Comparison of ENCODE assay signal across 8 mouse cellular contexts in the genomic region with DNA sequence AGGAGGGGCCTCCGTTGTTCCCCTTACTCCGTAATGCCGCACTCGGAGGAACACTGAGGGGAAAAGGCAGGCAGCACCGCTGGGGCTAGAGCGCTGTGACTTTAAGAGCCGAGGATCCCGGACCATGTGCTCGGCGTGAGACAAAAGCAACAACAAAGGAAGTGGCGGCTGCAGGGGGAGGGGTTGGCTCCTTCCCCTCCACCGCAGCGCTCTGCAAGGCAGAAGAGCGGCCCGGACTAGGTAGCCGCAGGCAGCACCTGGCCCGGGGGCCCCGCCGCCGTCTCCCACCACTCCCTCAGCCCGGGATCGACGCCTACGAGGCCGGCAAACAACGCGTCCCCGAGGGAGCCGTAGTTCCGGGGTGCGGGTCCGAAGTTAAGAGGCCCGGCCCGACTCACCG. TPM values are rescaled to one million over a fixed set of nuclear protein-coding genes. Genes with fewer than 3 reads are reported as not detected.
DNase-seq lines count a peak whose midpoint lies in the region; ATAC-seq lines count a peak whose summit lies in the region.

No protein-coding gene starts in this region.

- H3K9me3 ChIP-seq in embryonic facial prominence, embryonic 14.5 days (ENCODE audit: control insufficient read depth, low read length), result no peaks in the 10 kb centered on the region
- no peaks in the 10 kb centered on the region for H3K9me3 ChIP-seq in heart, embryonic 10.5 days
- no peaks in the 10 kb centered on the region for H3K9me3 ChIP-seq in kidney, embryonic 14.5 days (ENCODE audit: control insufficient read depth, low read length)
- no peaks in the 10 kb centered on the region for H3K9me3 ChIP-seq in liver, embryonic 11.5 days (ENCODE audit: control insufficient read depth, low read length)

- peak overlapping the region; percentile 91 for H3K9ac ChIP-seq in embryonic facial prominence, embryonic 14.5 days (ENCODE audit: low read depth, low read length)
- peak overlapping the region; percentile 95 for H3K9ac ChIP-seq in kidney, embryonic 14.5 days (ENCODE audit: low read depth, low read length)
- peak overlapping the region; percentile 94 for H3K9ac ChIP-seq in liver, embryonic 11.5 days (ENCODE audit: low read depth, low read length)

- peak overlapping the region; percentile 76 for H3K4me2 ChIP-seq in embryonic facial prominence, embryonic 14.5 days (ENCODE audit: low read depth, low read length)
- peak overlapping the region; percentile 81 for H3K4me2 ChIP-seq in kidney, embryonic 14.5 days (replicated peaks; ENCODE audit: low read depth, low read length)
- H3K4me2 ChIP-seq in liver, embryonic 11.5 days, result peak overlapping the region; percentile 98

- peak; percentile 72 for ATAC-seq in embryonic facial prominence, embryonic 14.5 days (ENCODE audit: low read depth)
- ATAC-seq in kidney, embryonic 14.5 days (ENCODE audit: low FRiP score, low TSS enrichment), result peak; percentile 63
- ATAC-seq in liver, embryonic 11.5 days (replicated peaks; ENCODE audit: low FRiP score), result peak; percentile 53
- peak; percentile 59 for ATAC-seq in monocyte, adult 5-6 weeks (replicated peaks; ENCODE audit: insufficient number of reproducible peaks, low FRiP score, low TSS enrichment, poor library complexity, severe bottlenecking)

- H3K27me3 ChIP-seq in embryonic facial prominence, embryonic 14.5 days (replicated peaks; ENCODE audit: control insufficient read depth, insufficient read depth, low read length), result no peaks in the 10 kb centered on the region
- no peaks in the 10 kb centered on the region for H3K27me3 ChIP-seq in heart, embryonic 10.5 days (ENCODE audit: insufficient read depth, poor library complexity, severe bottlenecking)
- no peaks in the 10 kb centered on the region for H3K27me3 ChIP-seq in kidney, embryonic 14.5 days (ENCODE audit: control insufficient read depth, insufficient read depth, low read length)
- H3K27me3 ChIP-seq in liver, embryonic 11.5 days (replicated peaks; ENCODE audit: control insufficient read depth, insufficient read depth, low read length), result no peaks in the 10 kb centered on the region

- peak; percentile 71 for DNase-seq in 3134 (ENCODE audit: extremely low read depth, insufficient read length, low spot score)
- DNase-seq in adrenal gland, adult 18-20 months (ENCODE audit: low spot score in 2 of 2), result peak; percentile 67 to 73
- DNase-seq in embryonic facial prominence, embryonic 14.5 days (ENCODE audit: low spot score), result peak; percentile 92
- peak; percentile 92 for DNase-seq in heart, embryonic 10.5 days (ENCODE audit: low spot score)
- DNase-seq in liver, embryonic 11.5 days (ENCODE audit: low spot score), result peak; percentile 81
- peak; percentile 74 to 87 for DNase-seq in spleen, postnatal 4 days (ENCODE audit: low spot score in 2 of 2)

- H3K4me1 ChIP-seq in embryonic facial prominence, embryonic 14.5 days (ENCODE audit: control insufficient read depth, insufficient read depth, low read length), result peaks cover 29% of the 10 kb centered on the region
- peaks cover 48% of the 10 kb centered on the region for H3K4me1 ChIP-seq in heart, embryonic 10.5 days
- peaks cover 36% of the 10 kb centered on the region for H3K4me1 ChIP-seq in kidney, embryonic 14.5 days (ENCODE audit: control insufficient read depth, insufficient read depth, low read length)
- H3K4me1 ChIP-seq in liver, embryonic 11.5 days (replicated peaks; ENCODE audit: control insufficient read depth, insufficient read depth, low read length), result peaks cover 34% of the 10 kb centered on the region

- H3K4me3 ChIP-seq in embryonic facial prominence, embryonic 14.5 days (ENCODE audit: low read depth, low read length), result peak overlapping the region; percentile 97
- peak overlapping the region; percentile 93 for H3K4me3 ChIP-seq in heart, embryonic 10.5 days
- peak overlapping the region; percentile 82 for H3K4me3 ChIP-seq in kidney, embryonic 14.5 days (ENCODE audit: low read length)
- peak overlapping the region; percentile 79 for H3K4me3 ChIP-seq in liver, embryonic 11.5 days (ENCODE audit: low read depth, low read length)

- WGBS in embryonic facial prominence, embryonic 14.5 days, result under 1% methylated on average over 22 of the region's 35 CpGs
- 0% methylated on average over 35 of the region's 35 CpGs for WGBS in heart, embryonic 10.5 days
- WGBS in kidney, embryonic 14.5 days, result under 1% methylated on average over 34 of the region's 35 CpGs
- under 1% methylated on average over 35 of the region's 35 CpGs for WGBS in liver, embryonic 11.5 days

- H3K36me3 ChIP-seq in embryonic facial prominence, embryonic 14.5 days (ENCODE audit: control insufficient read depth, insufficient read depth, low read length), result peaks cover 25% of the 10 kb centered on the region
- peaks cover 29% of the 10 kb centered on the region for H3K36me3 ChIP-seq in heart, embryonic 10.5 days
- H3K36me3 ChIP-seq in kidney, embryonic 14.5 days (ENCODE audit: control insufficient read depth, insufficient read depth, low read length), result peaks cover 28% of the 10 kb centered on the region
- H3K36me3 ChIP-seq in liver, embryonic 11.5 days (ENCODE audit: control insufficient read depth, insufficient read depth, low read length), result peaks cover 22% of the 10 kb centered on the region

- peak overlapping the region; percentile 97 for H3K27ac ChIP-seq in embryonic facial prominence, embryonic 14.5 days (replicated peaks; ENCODE audit: low read depth, low read length)
- H3K27ac ChIP-seq in heart, embryonic 10.5 days, result peak overlapping the region; percentile 98
- H3K27ac ChIP-seq in kidney, embryonic 14.5 days (ENCODE audit: low read depth, low read length), result peak overlapping the region; percentile 94
- H3K27ac ChIP-seq in liver, embryonic 11.5 days (ENCODE audit: low read depth, low read length), result peak overlapping the region; percentile 98

RNA-seq across cellular contexts. Expression of a gene that starts 6.6 kb away (rescaled TPM):
- total RNA-seq in adrenal gland, adult 18-20 months (2021), result 100 to 1,000 TPM in 1 of 2 experiments, 10 to 100 TPM in 1; 98.4 to 123 TPM
- polyA plus RNA-seq in embryonic facial prominence, embryonic 14.5 days (2014; fragmentation: Nextera tagmentation; extraction: Ambion mirVana), result 50.1 and 56.9 TPM in 2 replicates
- polyA plus RNA-seq in heart, embryonic 10.5 days (2016; fragmentation: Nextera tagmentation; extraction: Ambion mirVana), result 68.1 and 96.1 TPM in 2 replicates
- 74.0 and 92.7 TPM in 2 replicates for polyA plus RNA-seq in kidney, embryonic 14.5 days (2014; fragmentation: Nextera tagmentation; extraction: Ambion mirVana)
- 71.5 and 82.3 TPM in 2 replicates for polyA plus RNA-seq in liver, embryonic 11.5 days (2014; fragmentation: Nextera tagmentation; extraction: Ambion mirVana)
- total RNA-seq in monocyte, adult 5-6 weeks (2017), result 17.1 to 52.7 TPM (median 36.1 TPM) in 3 replicates

RNA-seq across cellular contexts. Expression of a gene that starts 14.2 kb away (rescaled TPM):
- total RNA-seq in adrenal gland, adult 18-20 months (2021), result under 1 TPM in 1 of 2 experiments, not detected in 1; 0.17 TPM
- polyA plus RNA-seq in embryonic facial prominence, embryonic 14.5 days (2014; fragmentation: Nextera tagmentation; extraction: Ambion mirVana), result 0.04 TPM in 1 of 2 replicates, not detected in the other
- polyA plus RNA-seq in heart, embryonic 10.5 days (2016; fragmentation: Nextera tagmentation; extraction: Ambion mirVana), result 0.06 and 1.2 TPM in 2 replicates
- polyA plus RNA-seq in kidney, embryonic 14.5 days (2014; fragmentation: Nextera tagmentation; extraction: Ambion mirVana), result 1.2 and 1.9 TPM in 2 replicates
- 7.4 and 8.3 TPM in 2 replicates for polyA plus RNA-seq in liver, embryonic 11.5 days (2014; fragmentation: Nextera tagmentation; extraction: Ambion mirVana)
- total RNA-seq in monocyte, adult 5-6 weeks (2017), result 0.10 TPM in 1 of 3 replicates, not detected in the others

Comparison
In these comparisons a context has a peak if more than half of its experiments do, and no peak if none do; other contexts are left out.
1. Peak in every context shown above with its lines: DNase-seq, ATAC-seq, H3K4me3 ChIP-seq and H3K27ac ChIP-seq.